Comparison of ENCODE assay signal across 13 mouse cellular contexts in the genomic region with DNA sequence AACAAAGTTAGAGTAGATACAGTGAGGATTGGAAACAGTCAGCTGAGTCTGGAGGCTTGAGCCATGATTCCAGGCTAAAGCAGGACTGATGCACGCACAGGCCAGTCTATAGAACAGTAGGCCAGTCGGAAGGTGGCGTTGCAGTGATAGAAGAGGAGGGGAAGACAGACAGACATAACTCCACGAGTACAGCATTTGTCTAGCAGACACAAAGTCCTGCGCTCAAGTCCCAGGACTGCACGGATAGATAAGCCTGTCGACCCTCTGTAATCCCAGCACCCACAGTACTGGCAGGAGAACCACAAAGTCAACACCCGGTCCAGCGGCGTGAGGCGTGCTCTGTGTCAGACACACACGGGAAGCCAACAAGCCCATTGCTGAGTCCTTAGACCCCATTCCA. TPM values are rescaled to one million over a fixed set of nuclear protein-coding genes. Genes with fewer than 3 reads are reported as not detected.
DNase-seq lines count a peak whose midpoint lies in the region; ATAC-seq and TF ChIP-seq lines count a peak whose summit lies in the region.
"Had no signal": no experiment of that assay in that cellular context is flagged by ENCODE, and none has a peak within 500 bp of the region (broad histone marks: within the 10 kb centered on the region; RNA-seq: fewer than 3 reads in every experiment).

No protein-coding gene starts in this region.

- TF ChIP-seq POLR2A in lung, adult 2 months (IDR thresholded peaks at IDR 0.05; ENCODE audit: borderline replicate concordance, extremely low read depth, low read depth, low read length) = no peak

- H3K36me3 ChIP-seq in heart, embryonic 13.5 days = peaks cover 37% of the 10 kb centered on the region
- peaks cover 12% of the 10 kb centered on the region for H3K36me3 ChIP-seq in liver, embryonic 11.5 days (ENCODE audit: control insufficient read depth, insufficient read depth, low read length)

- no peaks in the 10 kb centered on the region for H3K27me3 ChIP-seq in heart, embryonic 13.5 days (replicated peaks)
- no peaks in the 10 kb centered on the region for H3K27me3 ChIP-seq in liver, embryonic 11.5 days (replicated peaks; ENCODE audit: control insufficient read depth, insufficient read depth, low read length)
- H3K27me3 ChIP-seq: neural tube, embryonic 12.5 days had no signal

- intact Hi-C loops in heart, postnatal 10 days (cut with DNase I) = loop anchor here (2.0 to 5.0 kb wide), 3 partner anchors 105 to 210 kb away; no protein-coding TSS in a partner anchor

- H3K27ac ChIP-seq in heart, embryonic 13.5 days (replicated peaks) = peak overlapping the region; percentile 81
- H3K27ac ChIP-seq in liver, embryonic 11.5 days (ENCODE audit: low read depth, low read length) = peak overlapping the region; percentile 47
- H3K27ac ChIP-seq: neural tube, embryonic 12.5 days had no signal

- TF ChIP-seq CTCF in lung, adult 2 months (IDR thresholded peaks at IDR 0.05; ENCODE audit: insufficient read depth, low read length) = no peak

- no peaks in the 10 kb centered on the region for H3K9me3 ChIP-seq in heart, embryonic 13.5 days
- no peaks in the 10 kb centered on the region for H3K9me3 ChIP-seq in liver, embryonic 11.5 days (ENCODE audit: control insufficient read depth, low read length)
- H3K9me3 ChIP-seq: neural tube, embryonic 12.5 days had no signal

- 38% methylated on average over 12 of the region's 12 CpGs for WGBS in heart, embryonic 13.5 days
- 73% methylated on average over 12 of the region's 12 CpGs for WGBS in lung, adult 2 months
- WGBS in liver, embryonic 11.5 days = 36% methylated on average over 12 of the region's 12 CpGs

- H3K4me1 ChIP-seq in heart, embryonic 13.5 days = peaks cover 49% of the 10 kb centered on the region
- H3K4me1 ChIP-seq in lung, adult 2 months (ENCODE audit: control insufficient read depth, insufficient read depth, low read length) = no peaks in the 10 kb centered on the region
- peaks cover 31% of the 10 kb centered on the region for H3K4me1 ChIP-seq in liver, embryonic 11.5 days (replicated peaks; ENCODE audit: control insufficient read depth, insufficient read depth, low read length)

- H3K4me2 ChIP-seq in heart, embryonic 13.5 days = peak overlapping the region; percentile 61
- peak overlapping the region; percentile 37 for H3K4me2 ChIP-seq in liver, embryonic 11.5 days
- H3K4me2 ChIP-seq: neural tube, embryonic 12.5 days had no signal

- 0 out of 2 replicates have a peak, but pooled peaks have one; percentile 38 for ATAC-seq in heart, embryonic 13.5 days (ENCODE audit: extremely low read depth, insufficient number of reproducible peaks, low FRiP score, low TSS enrichment)
- peak; percentile 81 for ATAC-seq in liver, embryonic 11.5 days (replicated peaks; ENCODE audit: low FRiP score)
- ATAC-seq: CD4-positive, CD25-positive, alpha-beta regulatory T cell, adult 4 months had no signal

- peak overlapping the region; percentile 35 for H3K4me3 ChIP-seq in heart, embryonic 13.5 days
- peak overlapping the region; percentile 8 for H3K4me3 ChIP-seq in lung, adult 2 months (replicated peaks; ENCODE audit: extremely low read depth, low read depth, low read length)
- H3K4me3 ChIP-seq in liver, embryonic 11.5 days (ENCODE audit: low read depth, low read length) = no peak overlapping the region
- H3K4me3 ChIP-seq: neural tube, embryonic 12.5 days had no signal

- H3K9ac ChIP-seq in heart, embryonic 13.5 days = peak overlapping the region; percentile 69
- 0 out of 2 replicates have a peak overlapping the region, but pooled peaks have one; percentile 5 for H3K9ac ChIP-seq in liver, embryonic 11.5 days (ENCODE audit: low read depth, low read length)
- H3K9ac ChIP-seq: neural tube, embryonic 12.5 days had no signal

- no peak for DNase-seq in heart, postnatal 10 days
- no peak for DNase-seq in lung, adult 2 months
- no peak for DNase-seq in lung, adult 18-20 months
- peak; percentile 43 for DNase-seq in ZHBTc4 (ENCODE audit: low read depth, low spot score)
- no peak for DNase-seq in liver, embryonic 11.5 days (ENCODE audit: low spot score)
- no peak for DNase-seq in left cerebral cortex, adult 9 months (ENCODE audit: low spot score in 2 of 2)
- no peak for DNase-seq in urinary bladder, postnatal 36 days (ENCODE audit: low spot score in 2 of 2)
- DNase-seq: gastrocnemius, postnatal 14 days had no signal

RNA-seq across cellular contexts. Expression of a gene that starts 23.9 kb away (rescaled TPM):
- 39.3 and 42.0 TPM in 2 replicates for polyA plus RNA-seq in heart, embryonic 13.5 days (2015; fragmentation: Nextera tagmentation; extraction: Ambion mirVana)
- under 1 TPM; 0.45 to 0.72 TPM for total RNA-seq in heart, postnatal 10 days (2021)
- polyA plus RNA-seq in lung, adult 2 months (2012; rRNA removed) = 1.4 and 1.6 TPM in 2 replicates
- polyA plus RNA-seq in liver, embryonic 11.5 days (2014; fragmentation: Nextera tagmentation; extraction: Ambion mirVana) = 54.1 and 56.0 TPM in 2 replicates
- total RNA-seq: megakaryocyte, adult 5-6 weeks had no signal
- polyA plus RNA-seq: CD4-positive, CD25-positive, alpha-beta regulatory T cell, adult 4 months had no signal

RNA-seq across cellular contexts. Expression of a gene that starts 42.5 kb away (rescaled TPM):
- polyA plus RNA-seq in heart, embryonic 13.5 days (2015; fragmentation: Nextera tagmentation; extraction: Ambion mirVana) = not detected in 2 replicates
- not detected for total RNA-seq in heart, postnatal 10 days (2021)
- not detected in 2 replicates for polyA plus RNA-seq in lung, adult 2 months (2012; rRNA removed)
- not detected in 2 replicates for polyA plus RNA-seq in liver, embryonic 11.5 days (2014; fragmentation: Nextera tagmentation; extraction: Ambion mirVana)
- total RNA-seq: gastrocnemius, postnatal 14 days; megakaryocyte, adult 5-6 weeks had no signal
- polyA plus RNA-seq: brain, embryonic 14.5 days; CD4-positive, CD25-positive, alpha-beta regulatory T cell, adult 4 months; neural tube, embryonic 12.5 days had no signal

RNA-seq across cellular contexts. Expression of a gene that starts 52.9 kb away (rescaled TPM):
- 68.3 and 74.7 TPM in 2 replicates for polyA plus RNA-seq in heart, embryonic 13.5 days (2015; fragmentation: Nextera tagmentation; extraction: Ambion mirVana)
- total RNA-seq in heart, postnatal 10 days (2021) = 10 to 100 TPM; 54.3 to 56.9 TPM
- polyA plus RNA-seq in lung, adult 2 months (2012; rRNA removed) = 18.1 and 24.1 TPM in 2 replicates
- polyA plus RNA-seq in liver, embryonic 11.5 days (2014; fragmentation: Nextera tagmentation; extraction: Ambion mirVana) = 48.8 and 50.0 TPM in 2 replicates

Comparison
In these comparisons a context has a peak if more than half of its experiments do, and no peak if none do; other contexts are left out.
1. RNA of a gene that starts 23.9 kb away (polyA plus RNA-seq): 54.1 to 56.0 TPM in liver, embryonic 11.5 days and 39.3 to 42.0 TPM in heart, embryonic 13.5 days; 1.4 to 1.6 TPM in lung, adult 2 months; every median in the first group is over 10 times any median in the second.